Mouse (Mus musculus) spleen, adult 18-20 months (tissue): ENCODE results near the gene Utp11.

ENCODE experiments used
- DNase-seq, 2 experiments: peaks; one replicate each; pipeline ENCODE4 v3.0.0; 2022; ENCODE audit warnings: mixed read lengths in 2 of 2

The Utp11 gene

GRCm38 (mm10) chr4:124703881-124704796 is 10.7 kb upstream of the Utp11 start:
- DNase-seq = peak; percentile 7 to 46

- DNase-seq = peak in 1 of 2 experiments; percentile 6
These were observed 10.0 kb upstream of the Utp11 start for GRCm38 (mm10) chr4:124703406-124703805.

DNA sequence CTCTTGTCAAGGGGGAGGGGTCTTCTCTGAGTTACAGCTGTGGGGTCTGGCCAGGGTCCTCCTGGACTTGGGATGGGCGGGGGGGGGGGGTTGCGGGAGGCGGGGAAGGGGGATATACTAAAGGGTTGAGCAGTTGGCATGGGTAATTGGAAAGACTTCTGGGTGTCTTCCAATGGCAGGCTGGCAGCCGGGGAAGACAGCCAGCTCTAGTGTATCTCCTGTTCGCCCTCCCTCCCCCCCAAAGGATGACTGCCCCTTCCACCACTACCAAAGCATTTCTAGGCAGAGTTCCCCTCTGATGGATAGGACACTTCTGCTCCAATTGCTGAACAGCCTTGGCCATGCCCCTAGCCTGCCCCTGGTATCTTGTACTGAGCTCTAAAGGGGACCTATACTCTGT is 8.5 kb upstream of the Utp11 start:
- no peak for DNase-seq

- DNase-seq = peak in 1 of 2 experiments; percentile 11
These were observed 7.8 kb upstream of the Utp11 start for GRCm38 (mm10) chr4:124701052-124701845.

DNA sequence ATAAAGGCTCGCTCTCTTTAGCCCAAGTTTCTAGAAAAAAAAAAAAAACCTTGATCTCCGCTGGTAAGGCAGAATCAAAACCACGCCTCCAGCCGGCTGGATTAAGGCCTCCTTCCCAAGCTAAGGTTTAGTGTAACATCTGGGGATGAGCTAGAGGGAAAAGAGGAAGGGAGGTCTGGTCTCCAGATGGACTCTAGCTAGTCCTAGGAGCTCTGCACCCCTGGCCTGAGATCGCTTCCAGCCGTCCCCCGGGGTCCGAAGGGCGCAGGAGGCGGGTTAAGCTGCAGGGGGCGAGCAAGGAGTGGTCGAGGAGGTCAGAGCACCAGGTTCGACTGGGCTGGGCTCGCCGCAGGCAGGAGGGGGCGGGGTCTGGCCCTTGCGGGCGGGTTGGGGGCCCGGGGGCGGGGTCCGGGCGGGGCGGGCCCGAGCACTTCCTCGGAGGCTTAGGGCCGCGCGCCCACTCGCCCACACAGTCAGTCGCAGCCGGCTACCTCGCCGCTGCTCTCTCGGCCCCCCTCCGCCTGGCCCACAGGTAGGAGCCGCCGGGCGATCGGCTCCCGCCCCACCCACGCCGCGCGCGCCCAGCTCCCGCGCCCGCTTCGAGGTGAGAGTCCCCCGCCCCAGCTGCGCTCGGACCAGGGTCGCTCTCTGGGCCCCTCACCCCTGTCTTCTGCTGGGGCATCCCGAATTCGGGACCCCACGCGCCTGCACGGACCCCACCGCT is 7.0 kb upstream of the Utp11 start, which contains the start of gene Fhl3:
Gene Fhl3, plus strand, starts transcription at position 454 of the 724 bp plus-strand sequence.
- peak; percentile 69 to 73 for DNase-seq

- DNase-seq = no peak
These were observed 6.4 kb upstream of the Utp11 start for GRCm38 (mm10) chr4:124699791-124700190.

GRCm38 (mm10) chr4:124695786-124696516 is 2.6 kb upstream of the Utp11 start:
- no peak for DNase-seq

DNA sequence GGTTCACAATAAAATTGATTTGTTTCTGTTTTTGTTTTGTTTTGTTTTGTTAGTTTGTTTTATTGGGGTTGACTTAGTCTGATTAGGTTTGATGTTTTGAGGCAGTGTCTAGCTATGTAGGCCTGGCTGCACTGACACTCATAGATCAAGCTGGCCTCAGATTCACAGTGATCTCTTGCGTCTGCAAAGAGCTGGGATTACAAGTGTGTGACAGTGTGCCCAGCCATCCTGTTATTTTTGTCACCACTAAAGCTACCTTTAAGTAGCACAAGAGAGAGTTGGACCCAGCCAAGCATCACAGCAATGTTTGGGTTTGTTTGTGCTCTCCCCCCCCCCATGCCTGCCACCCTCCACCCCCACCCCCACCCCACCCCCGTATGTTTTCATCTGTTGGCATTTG is 1.2 kb upstream of the Utp11 start:
- DNase-seq = no peak

DNA sequence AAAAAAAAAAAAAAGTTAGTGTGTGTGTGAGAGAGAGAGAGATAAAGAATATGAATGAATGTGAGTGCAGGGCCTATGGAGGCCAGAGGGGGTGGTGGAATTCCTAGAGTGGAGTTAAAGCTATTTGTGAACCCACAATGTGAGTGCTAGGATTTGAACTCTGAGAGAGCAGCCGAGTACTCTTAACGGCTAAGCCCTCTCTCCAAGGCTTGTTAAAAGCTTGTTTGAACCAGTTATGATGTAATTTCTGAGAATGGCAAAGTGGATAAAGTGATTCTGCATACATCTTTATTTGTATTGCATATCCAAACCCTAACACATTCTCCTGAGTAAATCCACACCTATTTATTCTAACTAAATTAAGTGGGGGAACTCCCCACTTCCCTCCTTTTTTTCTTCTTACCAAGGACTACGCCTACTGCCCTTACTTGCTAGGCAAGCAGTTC is 961 bp downstream of the Utp11 start:
- DNase-seq = no peak

- DNase-seq = no peak
These were observed 1.9 kb downstream of the Utp11 start for GRCm38 (mm10) chr4:124691455-124691854.

DNA sequence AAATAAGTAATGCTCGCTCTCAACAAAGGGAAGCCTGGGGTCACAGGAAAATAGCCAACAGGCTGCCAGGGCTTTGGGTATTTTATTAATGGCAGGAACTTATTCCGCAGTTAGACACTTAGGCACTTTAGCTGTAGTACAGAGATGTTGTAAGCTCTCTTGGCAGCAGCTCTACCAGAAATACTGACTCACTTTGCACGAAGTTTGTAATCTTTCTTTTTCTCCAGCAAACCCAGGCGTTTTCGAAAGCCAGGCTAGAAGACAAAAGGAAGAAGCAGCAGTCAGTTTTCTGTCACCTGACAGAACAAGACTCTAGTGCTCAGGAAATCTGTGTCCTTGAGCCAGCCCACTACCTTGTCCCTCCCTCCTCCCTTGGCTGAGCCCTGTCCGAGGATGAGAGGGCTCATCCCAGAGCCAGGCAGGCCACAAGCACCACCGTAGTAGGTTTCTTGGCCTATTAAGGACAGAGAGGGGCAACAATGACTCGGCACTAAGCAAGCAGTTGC is 7.5 kb downstream of the Utp11 start:
- no peak for DNase-seq

GRCm38 (mm10) chr4:124685453-124685852 is 7.9 kb downstream of the Utp11 start:
- DNase-seq = no peak

DNA sequence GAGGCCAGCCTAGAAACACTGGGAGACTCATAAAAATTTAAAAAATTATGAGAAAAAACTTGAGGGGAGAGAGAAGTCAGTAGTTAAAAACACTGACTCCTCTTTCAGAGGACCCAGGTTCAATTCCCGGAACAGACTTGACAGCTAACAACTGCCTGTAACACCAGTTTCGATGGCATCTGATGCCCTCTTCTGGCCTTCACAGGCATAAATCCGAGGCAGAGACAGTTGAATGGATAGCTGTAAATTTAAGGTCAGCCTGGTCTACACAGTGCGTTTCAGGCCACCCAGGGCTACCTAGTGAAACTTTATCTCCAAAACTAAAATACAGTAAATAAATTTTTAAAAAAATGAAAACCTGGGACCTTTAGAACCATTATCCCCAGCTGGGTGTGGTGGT is 8.4 kb downstream of the Utp11 start:
- DNase-seq = no peak

- no peak for DNase-seq
These were observed 9.9 kb downstream of the Utp11 start for GRCm38 (mm10) chr4:124683474-124683873.

- DNase-seq = no peak
These were observed 11.1 kb downstream of the Utp11 start for GRCm38 (mm10) chr4:124682270-124682669.

DNA sequence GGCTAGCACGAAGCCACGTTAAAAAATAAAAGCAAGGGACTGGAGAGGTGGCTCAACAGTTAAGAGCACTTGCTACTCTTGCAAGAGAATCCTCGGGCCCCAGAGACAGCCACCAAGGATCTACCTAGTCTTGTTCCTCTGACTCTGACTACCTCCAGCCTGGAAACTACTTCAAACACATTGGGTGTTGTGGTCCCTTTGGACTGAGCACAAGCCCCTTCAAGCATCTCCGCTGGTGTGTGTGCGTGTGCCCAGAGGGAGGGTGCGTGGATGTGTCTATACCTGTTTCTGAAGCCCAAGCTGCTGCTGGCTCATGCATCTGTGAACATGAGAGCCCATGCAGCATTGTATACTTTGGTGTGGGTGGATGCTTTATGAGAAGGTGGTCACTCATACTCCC is 17.4 kb downstream of the Utp11 start:
- DNase-seq = no peak

DNA sequence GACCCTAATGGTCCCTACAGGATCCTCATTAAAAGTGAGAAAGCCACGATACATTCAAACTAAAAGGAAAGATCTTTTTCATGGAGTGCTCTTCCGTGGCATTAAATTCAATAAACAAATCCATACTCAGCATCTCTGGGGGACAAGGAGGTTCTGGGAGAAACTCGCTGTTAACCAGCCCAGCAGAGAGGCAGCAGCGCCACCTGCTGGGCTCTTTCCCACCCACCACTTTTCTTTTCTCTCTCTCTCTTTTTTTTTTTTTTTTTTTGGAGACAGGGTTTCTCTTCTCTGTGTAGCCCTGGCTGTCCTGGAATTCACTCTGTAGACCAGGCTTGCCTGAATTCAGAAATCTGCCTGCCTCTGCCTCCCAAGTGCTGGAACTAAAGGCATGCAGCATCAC is 18.4 kb downstream of the Utp11 start:
- DNase-seq = peak in 1 of 2 experiments; percentile 46

GRCm38 (mm10) chr4:124674334-124675032 is 18.9 kb downstream of the Utp11 start:
- DNase-seq = no peak

GRCm38 (mm10) chr4:124672347-124673320 is 20.8 kb downstream of the Utp11 start:
- DNase-seq = no peak

GRCm38 (mm10) chr4:124671583-124671982 is 21.8 kb downstream of the Utp11 start:
- no peak for DNase-seq
